Mouse (Mus musculus) retina, postnatal 1 day (tissue): ENCODE results near the gene Cryga.
"Not testable (repeated sequence)": the region's sequence is repeated elsewhere in the genome, so short reads cannot be mapped to it uniquely, and the experiment has no call there.

Experiments
- DNase-seq: peaks from one replicate; pipeline ENCODE4 v3.0.0-alpha.2; 2012

Gene Cryga

DNA sequence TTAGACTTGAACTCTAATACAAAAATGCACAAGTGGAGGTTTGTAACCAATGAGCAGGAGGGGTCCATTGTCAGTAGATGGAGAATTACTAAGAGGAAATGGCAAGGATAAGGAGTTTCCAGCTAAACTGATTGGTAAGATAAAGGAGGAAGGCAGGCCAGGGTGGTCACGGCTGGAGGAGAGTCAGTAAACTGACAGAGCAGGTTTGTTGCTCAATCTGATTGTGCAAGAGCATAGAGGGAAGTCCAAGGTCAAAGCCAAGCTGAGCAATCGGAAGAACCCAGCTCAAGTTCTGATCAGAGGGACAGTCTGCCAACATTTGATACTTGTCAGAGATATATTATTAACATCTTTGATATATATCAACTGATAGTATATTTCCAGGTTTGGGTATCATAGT, 12.8 kb downstream of the Cryga start:
- DNase-seq, result no peak

DNA sequence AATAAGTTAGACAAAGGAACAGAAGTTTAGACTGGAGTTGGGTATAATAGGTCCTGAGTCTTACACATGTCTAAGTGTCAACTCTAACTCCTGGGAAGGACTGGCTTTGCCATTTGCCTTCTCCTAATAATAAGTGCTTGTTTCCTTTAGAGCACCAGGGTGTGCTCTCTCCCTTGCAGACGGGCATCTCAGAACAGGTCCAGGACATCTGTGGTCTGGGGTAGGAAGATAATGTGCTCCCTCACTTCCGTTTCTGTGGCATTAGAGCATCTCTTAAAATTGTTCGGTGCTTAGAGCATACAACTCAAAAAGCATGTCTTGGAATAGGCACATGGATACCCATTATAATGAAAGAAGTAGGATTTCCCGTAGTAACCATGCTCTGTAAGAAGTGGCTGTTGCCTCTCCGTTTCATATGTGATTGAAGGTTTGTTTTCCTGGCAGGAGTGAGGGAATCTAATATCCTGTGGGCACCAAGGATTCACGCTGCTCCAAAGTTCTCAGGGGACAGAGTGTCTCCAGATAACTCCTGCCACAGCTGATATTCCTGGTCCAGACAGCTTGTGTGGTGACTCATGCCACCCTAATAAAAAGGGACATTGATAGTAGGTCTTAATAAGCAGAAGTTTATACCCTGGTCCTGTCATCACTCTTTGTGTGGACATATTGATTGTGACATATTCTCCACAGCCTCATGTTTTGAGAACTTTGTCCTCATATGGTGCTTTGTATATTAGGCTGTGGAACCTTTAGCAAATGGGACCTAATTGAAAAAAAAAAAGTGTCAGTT, 14.4 kb downstream of the Cryga start:
- DNase-seq, result peak; percentile 11

DNA sequence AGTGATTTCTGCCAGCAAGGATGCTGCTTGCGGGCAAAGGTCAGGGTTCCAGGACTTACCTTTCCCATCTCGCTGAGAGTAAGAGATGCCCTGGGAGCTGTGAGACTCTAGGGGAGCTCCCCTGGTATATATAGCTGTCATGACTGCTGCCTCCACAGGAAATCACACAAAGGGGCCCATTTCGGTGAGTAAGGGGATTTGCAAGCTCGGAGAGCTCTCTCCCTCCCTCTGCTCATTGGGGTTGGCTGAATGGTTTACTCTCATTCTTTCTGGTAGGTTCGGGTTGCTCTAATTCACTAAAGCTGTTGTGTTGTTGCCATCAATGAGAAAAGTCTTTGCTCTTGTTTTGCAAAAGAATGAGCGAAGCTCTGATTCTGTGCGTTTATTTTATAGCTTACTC, 21.0 kb downstream of the Cryga start, which contains the start of gene Crygb:
Gene Crygb, minus strand, starts transcription at position 101 of the 400 bp plus-strand sequence.
- no peak for DNase-seq

DNA sequence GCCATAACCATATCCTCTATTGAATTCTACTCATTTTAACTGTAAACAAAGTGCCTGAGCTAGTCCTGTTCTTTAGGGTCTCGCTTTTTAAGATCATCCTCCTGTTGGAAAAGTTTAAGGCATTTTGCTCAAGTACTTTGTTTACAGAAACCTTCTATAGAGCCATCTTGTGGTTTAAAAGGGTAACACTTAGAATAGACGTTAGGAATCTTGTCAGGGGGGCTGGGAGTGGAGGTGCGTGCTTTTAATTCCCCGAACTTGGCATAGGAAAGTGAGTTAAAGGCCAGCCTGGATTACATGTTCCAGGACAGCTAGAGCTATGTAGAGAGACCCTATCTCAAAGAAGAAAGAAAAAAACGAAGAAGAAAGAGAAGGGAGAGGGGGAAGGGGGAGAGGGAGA, 27.6 kb downstream of the Cryga start:
- DNase-seq, result no peak

DNA sequence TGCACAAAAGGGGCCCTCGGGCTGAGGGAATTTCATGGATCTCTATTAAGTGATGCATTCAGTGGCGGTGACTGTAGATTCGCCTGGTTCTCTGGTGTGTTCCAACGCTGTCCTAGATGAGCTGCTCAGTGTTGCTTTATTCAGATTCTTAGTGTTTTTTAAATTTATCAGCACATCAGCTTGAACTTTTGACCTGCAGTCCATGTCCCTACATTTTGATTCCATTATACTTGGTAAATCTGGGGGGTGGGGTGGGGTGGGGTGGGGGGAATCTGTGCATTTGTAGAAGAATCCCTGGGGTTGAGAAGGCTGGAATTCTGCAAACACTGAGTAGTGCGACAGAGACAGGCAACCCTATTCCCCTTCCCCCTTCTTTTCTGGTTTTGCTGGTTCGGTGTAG, 29.6 kb downstream of the Cryga start, which contains the start of gene Crygc:
Gene Crygc, minus strand, starts transcription at position 101 of the 400 bp plus-strand sequence.
- no peak for DNase-seq

DNA sequence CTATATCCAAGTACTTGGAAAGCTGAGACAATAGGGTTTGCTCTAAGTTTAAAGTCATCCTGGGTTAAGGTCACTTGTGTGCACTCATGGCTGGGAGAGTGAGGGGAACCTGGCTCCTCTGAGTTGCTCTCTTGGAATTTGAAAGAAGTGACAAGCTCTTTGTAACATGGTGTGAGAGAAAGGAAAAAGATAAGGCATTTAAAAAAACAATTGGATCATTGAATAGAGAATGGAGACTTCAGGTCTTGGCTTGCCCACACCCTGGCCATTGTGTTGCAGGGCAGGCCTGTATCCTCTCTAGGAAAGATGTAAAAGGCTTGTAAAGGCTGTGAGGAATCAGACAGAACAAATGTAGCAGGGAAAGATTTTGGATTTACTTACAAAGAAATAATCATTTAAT, 35.3 kb downstream of the Cryga start:
- no peak for DNase-seq

DNA sequence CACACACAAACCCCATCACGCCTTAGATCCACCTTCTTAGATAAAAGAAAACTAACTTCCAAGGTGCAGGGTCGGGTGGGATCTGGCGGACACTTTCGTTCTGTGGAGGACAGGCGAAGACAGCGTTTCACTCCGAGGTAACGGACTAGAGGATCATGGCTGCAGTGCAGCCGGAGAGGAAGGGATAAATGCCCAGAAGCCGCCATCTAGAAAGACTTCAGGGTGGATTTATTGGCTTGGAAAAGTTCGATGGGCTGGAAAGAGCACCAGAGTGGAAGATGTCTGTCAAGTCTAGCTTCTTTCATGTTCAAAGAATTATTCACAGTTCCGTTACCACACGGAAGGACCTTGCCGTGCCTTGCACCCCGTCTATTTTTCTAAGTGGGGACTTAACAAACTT, 39.0 kb downstream of the Cryga start:
- DNase-seq, result peak; percentile 62

DNA sequence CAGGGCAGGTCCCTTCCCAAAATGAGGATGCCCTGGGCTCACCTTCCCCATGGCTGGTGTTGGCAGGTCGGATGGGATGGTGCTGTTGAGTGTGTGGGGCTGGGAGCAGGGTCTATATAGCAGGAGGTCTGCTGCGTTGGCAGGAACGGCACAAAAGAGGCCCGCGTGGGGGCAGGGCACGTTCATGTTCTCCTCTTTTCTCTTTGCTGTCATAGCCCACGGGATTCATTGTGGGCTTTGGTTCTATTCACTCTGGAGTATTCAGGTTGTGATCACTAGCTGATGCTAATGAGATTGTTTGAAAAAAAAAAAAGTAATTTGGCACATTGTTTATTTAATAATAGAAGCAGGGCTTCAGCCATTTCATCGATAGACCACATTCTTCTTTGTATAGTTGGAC, 39.8 kb downstream of the Cryga start, which contains the start of gene Crygd:
Gene Crygd, minus strand, starts transcription at position 101 of the 400 bp plus-strand sequence.
- DNase-seq, result no peak

DNA sequence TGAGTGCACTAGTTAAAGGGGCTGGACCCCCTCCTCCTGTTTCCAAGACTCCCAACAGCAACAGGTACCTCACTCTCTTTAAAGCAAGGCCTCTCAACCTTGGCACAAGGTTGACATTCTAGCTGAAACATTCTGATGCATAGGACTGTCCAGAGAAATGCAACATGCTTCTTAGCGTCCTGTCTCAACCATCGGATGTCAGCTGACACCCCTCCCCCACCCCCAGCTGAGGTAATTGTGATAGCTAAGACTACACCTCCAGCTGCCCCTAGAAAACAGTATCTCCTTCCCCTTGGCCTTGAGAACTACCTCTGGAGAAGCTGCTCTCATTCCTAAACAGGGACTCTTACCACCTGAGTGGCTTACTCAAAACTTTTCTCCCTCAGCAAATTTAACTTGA, 51.0 kb downstream of the Cryga start:
- no peak for DNase-seq

DNA sequence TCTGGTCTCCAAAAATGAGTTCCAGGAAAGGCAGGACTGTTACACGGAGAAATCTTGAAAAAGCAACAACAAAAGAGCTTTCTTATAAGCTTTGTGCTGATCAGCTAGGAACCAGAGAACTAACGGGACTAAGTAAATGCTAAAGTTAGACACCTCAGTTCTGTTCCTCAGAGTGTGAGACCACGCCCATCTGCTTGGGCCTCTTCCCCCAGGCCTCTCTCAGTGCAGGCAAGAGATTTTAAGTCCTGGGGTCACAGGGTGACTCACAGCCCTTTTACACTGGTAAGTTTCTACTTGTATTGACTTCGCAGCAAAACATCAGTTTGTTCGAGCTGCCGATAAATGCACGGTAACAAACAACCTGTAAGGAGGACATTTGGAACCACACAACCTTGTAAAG, 51.5 kb downstream of the Cryga start:
- no peak for DNase-seq

DNA sequence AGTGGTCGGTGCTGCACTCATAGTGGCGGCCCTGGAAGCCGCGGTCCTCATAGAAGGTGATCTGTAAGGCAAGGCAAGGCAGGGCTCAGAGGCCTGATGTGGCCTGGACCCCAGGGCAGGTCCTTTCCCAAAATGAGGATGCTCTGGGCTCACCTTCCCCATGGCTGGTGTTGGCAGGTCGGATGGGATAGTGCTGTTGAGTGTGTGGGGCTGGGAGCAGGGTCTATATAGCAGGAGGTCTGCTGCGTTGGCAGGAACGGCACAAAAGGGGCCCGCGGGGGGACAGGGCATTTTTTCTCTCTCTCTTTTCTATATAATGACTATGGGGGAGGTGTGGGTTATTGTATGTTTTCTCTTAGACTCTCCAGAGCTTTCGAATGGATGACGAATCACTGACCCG, 52.2 kb downstream of the Cryga start, which contains the start of gene Cryge:
Gene Cryge, minus strand, starts transcription at position 198 of the 400 bp plus-strand sequence.
- DNase-seq, result not testable (repeated sequence)
